Mouse (Mus musculus): ENCODE measurements around the gene Celf5. TPM values are rescaled to one million over a fixed set of nuclear protein-coding genes. Genes with fewer than 3 reads are reported as not detected.

Celf5 gene
- polyA plus RNA-seq, 1 experiment from 2014 or later = 60.1 TPM

DNA sequence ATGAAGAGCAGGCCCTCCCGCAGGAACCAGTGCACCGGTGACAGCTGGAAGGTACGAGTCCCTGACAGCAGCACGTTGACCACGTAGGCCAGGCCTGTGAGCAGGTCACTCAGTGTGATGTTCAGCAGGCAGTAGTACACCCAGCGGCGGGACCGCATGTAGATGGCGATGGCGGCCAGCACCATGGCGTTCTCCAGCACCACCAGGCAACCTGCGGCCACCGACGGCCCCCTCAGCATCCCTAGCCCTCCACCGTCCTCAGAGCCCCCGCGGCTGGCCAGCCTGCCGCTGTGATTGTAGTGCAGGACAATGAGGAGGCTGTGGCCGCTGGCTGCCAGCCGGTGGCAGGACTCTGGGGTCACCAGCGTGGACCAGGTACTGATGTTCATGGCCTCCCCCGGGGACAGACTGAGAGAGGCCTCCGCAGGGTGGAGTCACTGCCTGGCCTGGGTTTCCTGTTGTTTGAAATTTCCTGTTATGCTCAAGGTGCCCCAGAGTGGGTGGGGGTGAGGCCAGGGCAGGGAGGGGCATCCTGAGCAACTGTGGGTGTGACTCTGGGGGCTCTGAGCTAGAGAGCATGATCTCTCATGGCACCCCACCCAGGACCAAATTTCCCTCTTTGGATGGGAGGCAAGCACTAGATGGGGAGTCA, 16.9 kb upstream of the Celf5 start:
- no peaks in the 10 kb centered on the region for H3K27me3 ChIP-seq (replicated peaks; ENCODE audit: control insufficient read depth, insufficient read depth, low read length)
- 72% methylated on average over 23 of the region's 23 CpGs for WGBS
- peaks cover 23% of the 10 kb centered on the region for H3K4me1 ChIP-seq (ENCODE audit: control insufficient read depth, insufficient read depth, low read depth, low read length)
- H3K27ac ChIP-seq (ENCODE audit: low read depth, low read length) = no peak overlapping the region
- H3K4me2 ChIP-seq (ENCODE audit: low read length) = no peak overlapping the region
- no peaks in the 10 kb centered on the region for H3K9me3 ChIP-seq (ENCODE audit: control insufficient read depth, low read length)
- H3K36me3 ChIP-seq (ENCODE audit: control insufficient read depth, insufficient read depth, low read length) = no peaks in the 10 kb centered on the region
- H3K4me3 ChIP-seq (ENCODE audit: low read length) = no peak overlapping the region
- ATAC-seq = no peak
- H3K9ac ChIP-seq (ENCODE audit: low read depth, low read length) = no peak overlapping the region

DNA sequence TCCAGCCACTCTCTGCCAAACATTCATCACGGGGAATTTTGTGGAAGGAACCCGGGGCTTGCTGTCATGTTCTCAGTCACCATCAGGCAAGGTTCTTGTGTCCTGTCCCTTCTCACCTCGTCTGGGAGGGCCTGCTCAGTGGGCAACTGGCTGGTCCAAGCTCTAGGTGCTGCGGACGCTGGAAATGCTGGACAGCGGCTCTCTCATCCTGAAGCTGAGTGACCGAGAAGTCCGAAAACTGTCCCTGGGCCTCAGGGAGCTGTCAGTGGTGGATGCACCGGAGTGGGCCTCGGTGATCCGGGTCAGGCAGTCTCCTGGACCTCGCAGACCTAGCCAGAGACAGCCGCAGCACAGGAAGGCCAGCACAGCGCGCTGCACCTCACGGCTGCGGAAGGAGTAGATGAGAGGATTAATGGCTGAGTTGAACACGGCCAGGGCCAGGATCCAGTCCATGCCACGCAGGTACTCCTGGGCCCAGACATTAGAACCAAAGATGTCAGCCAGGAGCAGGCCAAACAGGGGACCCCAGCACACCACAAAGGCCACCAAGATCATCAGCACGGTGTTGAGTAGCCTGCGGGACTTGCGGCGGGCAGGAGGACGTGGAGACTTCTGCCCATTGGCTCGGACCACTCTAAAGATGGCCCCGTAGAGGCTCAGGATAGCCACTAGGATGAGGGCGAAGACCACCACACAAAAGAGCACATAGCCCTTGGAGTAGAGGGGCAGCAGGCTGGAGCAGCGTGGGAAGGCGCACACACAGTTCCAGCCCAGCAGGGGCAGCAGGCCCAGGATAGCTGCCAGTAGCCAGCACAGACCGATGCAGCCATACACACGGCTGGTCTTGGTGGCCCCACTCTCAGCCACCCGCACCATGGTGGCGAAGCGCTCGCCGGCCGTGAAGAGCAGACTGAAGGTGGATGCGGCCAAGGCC, 16.1 kb upstream of the Celf5 start:
- H3K4me3 ChIP-seq (ENCODE audit: low read length) = no peak overlapping the region
- H3K27me3 ChIP-seq (replicated peaks; ENCODE audit: control insufficient read depth, insufficient read depth, low read length) = no peaks in the 10 kb centered on the region
- H3K9me3 ChIP-seq (ENCODE audit: control insufficient read depth, low read length) = no peaks in the 10 kb centered on the region
- no peak overlapping the region for H3K9ac ChIP-seq (ENCODE audit: low read depth, low read length)
- no peak overlapping the region for H3K27ac ChIP-seq (ENCODE audit: low read depth, low read length)
- peaks cover 28% of the 10 kb centered on the region for H3K4me1 ChIP-seq (ENCODE audit: control insufficient read depth, insufficient read depth, low read depth, low read length)
- ATAC-seq = no peak
- H3K4me2 ChIP-seq (ENCODE audit: low read length) = no peak overlapping the region
- 86% methylated on average over 38 of the region's 38 CpGs for WGBS
- no peaks in the 10 kb centered on the region for H3K36me3 ChIP-seq (ENCODE audit: control insufficient read depth, insufficient read depth, low read length)

DNA sequence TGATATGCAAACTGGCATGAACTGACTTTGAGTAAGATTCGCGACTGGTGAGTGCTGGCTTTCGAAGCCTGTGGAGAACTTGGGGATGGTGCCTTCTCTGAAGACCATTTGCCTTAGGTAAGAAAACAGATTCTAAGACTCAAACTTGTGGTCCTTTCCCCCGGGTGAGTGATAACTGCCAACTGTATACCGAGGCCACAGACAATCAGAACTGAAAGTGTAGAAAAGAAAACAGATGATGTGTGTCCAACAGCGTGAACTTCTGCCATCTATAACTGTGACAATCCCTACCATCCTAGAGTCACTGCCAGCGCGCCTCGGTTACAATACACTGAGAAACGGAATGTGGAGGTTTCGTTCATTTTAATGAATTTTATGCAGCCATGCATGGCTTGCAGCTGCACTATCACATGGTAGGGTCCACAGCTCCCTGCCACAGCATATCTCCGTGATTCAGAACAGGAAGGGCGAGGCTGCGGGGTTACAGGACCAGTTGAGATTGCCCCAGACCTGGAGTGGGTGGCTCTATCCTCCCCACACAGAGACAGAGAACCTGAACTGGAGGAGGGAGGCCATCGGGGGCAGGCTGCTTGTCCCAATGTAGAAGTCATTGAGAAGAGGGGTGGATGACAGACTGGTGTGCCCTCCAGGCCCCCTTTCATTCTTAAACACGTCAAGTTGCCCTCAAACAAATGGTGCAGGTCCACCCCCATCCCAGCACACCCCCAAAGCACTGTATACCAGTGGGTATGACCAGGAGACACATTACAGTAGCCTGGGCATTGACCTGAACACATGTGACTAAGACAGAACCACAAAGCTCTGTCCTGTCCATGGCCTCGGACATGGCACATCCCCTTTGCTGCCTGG, 15.1 kb upstream of the Celf5 start:
- peak overlapping the region; percentile 73 for H3K27ac ChIP-seq (ENCODE audit: low read depth, low read length)
- WGBS = 80% methylated on average over 17 of the region's 17 CpGs
- ATAC-seq = no peak
- peak overlapping the region; percentile 98 for H3K4me2 ChIP-seq (ENCODE audit: low read length)
- H3K36me3 ChIP-seq (ENCODE audit: control insufficient read depth, insufficient read depth, low read length) = peaks cover 3% of the 10 kb centered on the region
- H3K4me1 ChIP-seq (ENCODE audit: control insufficient read depth, insufficient read depth, low read depth, low read length) = peaks cover 24% of the 10 kb centered on the region
- H3K9ac ChIP-seq (ENCODE audit: low read depth, low read length) = no peak overlapping the region; the same call in 1 of the 2 replicates
- no peaks in the 10 kb centered on the region for H3K9me3 ChIP-seq (ENCODE audit: control insufficient read depth, low read length)
- H3K27me3 ChIP-seq (replicated peaks; ENCODE audit: control insufficient read depth, insufficient read depth, low read length) = no peaks in the 10 kb centered on the region
- no peak overlapping the region for H3K4me3 ChIP-seq (ENCODE audit: low read length)

DNA sequence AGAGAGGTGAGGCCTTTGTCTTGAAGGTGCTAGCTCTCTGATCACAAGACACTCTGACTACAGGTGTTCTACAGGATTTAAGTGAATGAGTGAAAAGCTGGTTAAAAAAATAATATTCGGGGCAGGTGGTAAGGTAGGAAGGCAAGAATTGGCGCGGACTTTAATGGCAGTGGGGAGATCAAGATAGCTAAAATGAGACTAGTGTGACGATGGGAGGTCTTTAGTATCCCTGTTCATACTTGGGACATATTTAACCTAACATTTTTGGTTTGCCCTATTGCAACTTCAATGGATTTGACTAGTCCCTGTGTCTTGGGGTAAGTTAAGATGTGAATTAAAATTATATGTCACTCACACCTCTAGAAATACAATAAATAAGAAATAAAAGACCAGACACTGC, 14.5 kb upstream of the Celf5 start:
- H3K9ac ChIP-seq (ENCODE audit: low read depth, low read length) = peak overlapping the region; percentile 58
- peak overlapping the region; percentile 77 for H3K4me3 ChIP-seq (ENCODE audit: low read length)
- H3K27me3 ChIP-seq (replicated peaks; ENCODE audit: control insufficient read depth, insufficient read depth, low read length) = no peaks in the 10 kb centered on the region
- peak overlapping the region; percentile 73 for H3K27ac ChIP-seq (ENCODE audit: low read depth, low read length)
- peaks cover 6% of the 10 kb centered on the region for H3K36me3 ChIP-seq (ENCODE audit: control insufficient read depth, insufficient read depth, low read length)
- H3K4me2 ChIP-seq (ENCODE audit: low read length) = peak overlapping the region; percentile 98
- no peaks in the 10 kb centered on the region for H3K9me3 ChIP-seq (ENCODE audit: control insufficient read depth, low read length)
- H3K4me1 ChIP-seq (ENCODE audit: control insufficient read depth, insufficient read depth, low read depth, low read length) = peaks cover 24% of the 10 kb centered on the region
- no peak for ATAC-seq
- WGBS = 30% methylated on average over 4 of the region's 4 CpGs

DNA sequence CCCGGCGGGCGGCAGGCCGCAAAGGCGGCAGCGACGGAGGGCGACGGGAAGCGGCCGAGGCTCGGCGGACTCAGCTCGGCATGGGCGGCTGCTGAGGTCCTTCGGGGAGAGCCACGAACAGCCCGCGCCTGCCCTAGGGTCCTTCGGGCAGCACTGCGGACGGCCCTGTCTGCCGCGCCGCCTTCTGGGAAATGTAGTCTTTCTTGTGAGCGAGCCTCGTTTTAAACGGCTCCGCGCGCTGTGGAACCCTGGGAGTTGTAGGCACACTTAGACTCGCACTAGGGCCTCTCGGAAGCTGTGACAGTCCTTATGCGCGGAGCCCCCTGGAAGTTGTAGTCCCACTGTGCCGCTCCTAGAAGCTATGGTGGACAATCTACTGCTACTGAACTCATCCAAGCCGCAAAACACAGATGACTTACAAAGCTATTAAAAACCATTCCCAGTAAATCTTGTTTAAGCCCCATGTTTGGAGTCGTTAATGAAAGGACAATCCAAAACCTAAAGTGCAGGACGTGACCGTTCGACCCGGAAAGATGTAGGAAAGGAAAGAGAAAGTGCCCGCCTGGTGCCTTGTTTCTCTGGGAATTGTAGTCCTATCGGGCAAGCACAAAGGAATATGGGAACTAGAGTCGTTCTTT, 13.9 kb upstream of the Celf5 start, which contains the start of gene Ncln:
TSS of gene Ncln (minus strand) at position 129 of the 638 bp plus-strand sequence.
- Histone ChIP-seq H3K9me3 (ENCODE audit: control insufficient read depth, low read length) (no peaks in the 10 kb centered on the region), H3K36me3 (ENCODE audit: control insufficient read depth, insufficient read depth, low read length) (peaks cover 9% of the 10 kb centered on the region), H3K4me1 (ENCODE audit: control insufficient read depth, insufficient read depth, low read depth, low read length) (peaks cover 24% of the 10 kb centered on the region), H3K27me3 (replicated peaks; ENCODE audit: control insufficient read depth, insufficient read depth, low read length) (no peaks in the 10 kb centered on the region), H3K9ac (ENCODE audit: low read depth, low read length) (peak within 1 kb of the TSS; percentile 78), H3K27ac (ENCODE audit: low read depth, low read length) (peak within 1 kb of the TSS; percentile 79), H3K4me2 (ENCODE audit: low read length) (peak within 1 kb of the TSS; percentile 98), H3K4me3 (ENCODE audit: low read length) (peak within 1 kb of the TSS; percentile 77)
- under 1% methylated on average over 45 of the region's 45 CpGs for WGBS
- peak; percentile 97 for ATAC-seq

DNA sequence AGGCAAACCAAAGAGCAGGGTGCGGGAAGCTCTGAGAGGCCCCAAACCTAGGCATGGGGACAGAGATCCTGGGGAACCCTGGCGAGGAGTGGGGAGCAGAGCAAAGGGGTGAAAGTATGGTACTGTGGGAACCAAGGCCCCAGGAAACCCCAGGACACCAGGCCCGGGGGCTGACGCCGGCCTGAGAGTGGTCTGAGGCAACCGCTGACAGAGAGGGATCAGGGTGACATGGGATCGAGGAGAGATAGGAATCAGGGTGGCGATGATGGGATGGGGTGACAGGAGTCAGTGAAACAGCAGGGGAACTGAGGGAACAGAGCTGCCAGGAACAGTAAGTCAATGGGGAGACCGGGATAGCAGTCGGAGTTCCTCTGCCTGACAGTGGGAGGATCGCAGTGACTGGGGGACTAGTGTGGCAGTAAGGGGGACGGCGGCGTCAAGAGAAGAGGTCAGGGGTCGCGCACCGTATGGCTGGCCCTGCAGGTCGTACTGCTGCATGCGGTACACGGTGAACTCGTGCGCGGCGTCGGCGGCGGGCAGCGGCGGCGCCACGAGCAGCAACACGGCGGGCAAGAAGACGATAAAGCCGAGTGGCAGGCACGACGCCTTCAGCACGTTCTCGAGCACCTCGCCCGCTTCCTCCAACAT, 13.2 kb upstream of the Celf5 start:
- Histone ChIP-seq H3K27ac (ENCODE audit: low read depth, low read length) (peak overlapping the region; percentile 79), H3K4me3 (ENCODE audit: low read length) (peak overlapping the region; percentile 77), H3K36me3 (ENCODE audit: control insufficient read depth, insufficient read depth, low read length) (peaks cover 14% of the 10 kb centered on the region), H3K4me2 (ENCODE audit: low read length) (peak overlapping the region; percentile 98), H3K27me3 (replicated peaks; ENCODE audit: control insufficient read depth, insufficient read depth, low read length) (no peaks in the 10 kb centered on the region), H3K9me3 (ENCODE audit: control insufficient read depth, low read length) (no peaks in the 10 kb centered on the region), H3K4me1 (ENCODE audit: control insufficient read depth, insufficient read depth, low read depth, low read length) (peaks cover 24% of the 10 kb centered on the region), H3K9ac (ENCODE audit: low read depth, low read length) (peak overlapping the region; percentile 78)
- 5% methylated on average over 19 of the region's 41 CpGs for WGBS
- peak; percentile 22 for ATAC-seq

DNA sequence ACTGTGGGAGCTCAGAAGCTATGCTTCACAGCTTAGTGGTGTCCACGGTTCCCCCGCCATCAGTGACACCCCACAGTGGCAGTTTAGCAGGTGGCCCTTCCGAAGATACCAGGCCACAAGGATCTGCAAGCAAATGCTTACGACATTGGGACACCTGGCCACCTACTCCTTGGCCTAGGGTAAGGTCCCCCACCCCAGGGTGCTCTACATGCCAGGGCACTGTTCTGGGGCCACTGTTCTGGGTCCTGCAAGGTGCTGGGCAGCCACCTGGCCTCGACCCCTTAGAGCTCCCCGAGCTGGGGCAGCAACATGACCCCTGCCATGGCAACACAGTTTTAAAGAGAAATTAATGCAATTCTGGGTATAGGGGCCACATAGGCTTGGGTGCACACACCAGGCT, 12.6 kb upstream of the Celf5 start:
- H3K9me3 ChIP-seq (ENCODE audit: control insufficient read depth, low read length) = no peaks in the 10 kb centered on the region
- no peak for ATAC-seq
- peak overlapping the region; percentile 77 for H3K4me3 ChIP-seq (ENCODE audit: low read length)
- H3K9ac ChIP-seq (ENCODE audit: low read depth, low read length) = peak overlapping the region; percentile 78
- H3K27me3 ChIP-seq (replicated peaks; ENCODE audit: control insufficient read depth, insufficient read depth, low read length) = no peaks in the 10 kb centered on the region
- peaks cover 24% of the 10 kb centered on the region for H3K4me1 ChIP-seq (ENCODE audit: control insufficient read depth, insufficient read depth, low read depth, low read length)
- H3K36me3 ChIP-seq (ENCODE audit: control insufficient read depth, insufficient read depth, low read length) = peaks cover 20% of the 10 kb centered on the region
- H3K4me2 ChIP-seq (ENCODE audit: low read length) = peak overlapping the region; percentile 98
- 78% methylated on average over 6 of the region's 6 CpGs for WGBS
- H3K27ac ChIP-seq (ENCODE audit: low read depth, low read length) = no peak overlapping the region
